Mouse (Mus musculus) liver, postnatal 0 days (tissue): ENCODE measurements around the gene Kirrel.

Source experiments
- CTCF ChIP-seq: sonication (generic); IDR thresholded peaks from 2 replicates; pipeline ENCODE4 v1.5.1; 2016; ENCODE audit warnings: antibody characterized with exemption, low read depth
- EP300 ChIP-seq: IDR thresholded peaks from 2 replicates; pipeline ENCODE4 v1.6.1; 2016; ENCODE audit warnings: antibody characterized with exemption, low read depth, mild to moderate bottlenecking

GRCm38 (mm10) chr3:87136782-87137181 is 37.8 kb downstream of the Kirrel start:
- no peak for TF ChIP-seq CTCF
- TF ChIP-seq EP300 = no peak
